Mouse (Mus musculus) brain, adult 2 months (tissue): ENCODE measurements at regions not wholly inside any gene's neighbourhood (a gene's known extent, or its start where the extent isn't known, plus 50 kb on each side); places are given as distances from the start of the nearest gene placed in this dataset.

Experiments
- DNase-seq: peaks from one replicate; pipeline ENCODE4 v3.0.0; 2011; ENCODE audit warnings: low read depth, low spot score

GRCm38 (mm10) chr5:133310979-133311890 lies 768.1 kb upstream of the Auts2 start:
- peak; percentile 67 for DNase-seq

- DNase-seq, result peak; percentile 53
Measured at GRCm38 (mm10) chr5:133267887-133268286, 724.7 kb upstream of the Auts2 start.

GRCm38 (mm10) chr5:133267356-133267755 lies 724.2 kb upstream of the Auts2 start:
- peak; percentile 92 for DNase-seq

- DNase-seq, result peak; percentile 34
Measured at GRCm38 (mm10) chr5:133264976-133265375, 721.8 kb upstream of the Auts2 start.

GRCm38 (mm10) chr5:133218801-133219200 lies 675.7 kb upstream of the Auts2 start:
- peak; percentile 12 for DNase-seq

- peak; percentile 51 for DNase-seq
Measured at GRCm38 (mm10) chr5:133198546-133198945, 655.4 kb upstream of the Auts2 start.

GRCm38 (mm10) chr5:133189798-133190571 lies 646.8 kb upstream of the Auts2 start:
- DNase-seq, result no peak

- DNase-seq, result peak; percentile 68
Measured at GRCm38 (mm10) chr5:133175636-133176035, 632.5 kb upstream of the Auts2 start.

GRCm38 (mm10) chr5:133173155-133173723 lies 630.1 kb upstream of the Auts2 start:
- DNase-seq, result peak; percentile 85

GRCm38 (mm10) chr5:133172686-133173085 lies 629.5 kb upstream of the Auts2 start:
- no peak for DNase-seq

GRCm38 (mm10) chr5:133171266-133171665 lies 628.1 kb upstream of the Auts2 start:
- DNase-seq, result peak; percentile 68

GRCm38 (mm10) chr5:133167576-133167975 lies 624.4 kb upstream of the Auts2 start:
- no peak for DNase-seq

GRCm38 (mm10) chr5:133167001-133167461 lies 623.9 kb upstream of the Auts2 start:
- DNase-seq, result peak; percentile 57

GRCm38 (mm10) chr5:133156115-133156857 lies 613.1 kb upstream of the Auts2 start:
- peak; percentile 80 for DNase-seq

- DNase-seq, result no peak
Measured at GRCm38 (mm10) chr5:133145996-133146395, 602.9 kb upstream of the Auts2 start.

GRCm38 (mm10) chr5:133143679-133144078 lies 600.5 kb upstream of the Auts2 start:
- no peak for DNase-seq

GRCm38 (mm10) chr5:133142401-133143115 lies 599.4 kb upstream of the Auts2 start:
- no peak for DNase-seq

GRCm38 (mm10) chr5:133131042-133131441 lies 587.9 kb upstream of the Auts2 start:
- no peak for DNase-seq

GRCm38 (mm10) chr5:133130316-133130715 lies 587.2 kb upstream of the Auts2 start:
- DNase-seq, result peak; percentile 4

- DNase-seq, result peak; percentile 67
Measured at GRCm38 (mm10) chr5:133124223-133124622, 581.1 kb upstream of the Auts2 start.

GRCm38 (mm10) chr5:133113946-133114345 lies 570.8 kb upstream of the Auts2 start:
- DNase-seq, result no peak
